Mouse (Mus musculus) MEL (cell line): Measurements from ENCODE around the gene Nxf3.

Experiments
- ELF1 ChIP-seq: IDR thresholded peaks from 2 replicates; pipeline ENCODE4 v1.6.1; 2014; ENCODE audit warnings: low read depth, mild to moderate bottlenecking, inconsistent platforms, low read length, improper control_type of control experiment, moderate library complexity
- EP300 ChIP-seq, 2 experiments: IDR thresholded peaks; 2 replicates each; pipeline ENCODE4 v1.6.1; 2011; ENCODE audit warnings: improper control_type of control experiment in 2 of 2, low read length in 2 of 2, low read depth in 1 of 2, mild to moderate bottlenecking in 1 of 2
- MYB ChIP-seq: IDR thresholded peaks from 2 replicates; pipeline ENCODE4 v1.6.1; 2011; ENCODE audit warnings: mild to moderate bottlenecking, low read depth, low read length, improper control_type of control experiment
- POLR2A ChIP-seq, 2 experiments: IDR thresholded peaks; 2 replicates each; pipeline ENCODE4 v1.6.1; 2011 to 2012; ENCODE audit warnings: low read length in 2 of 2, mild to moderate bottlenecking in 2 of 2, control low read depth in 1 of 2, improper control_type of control experiment in 1 of 2, low read depth in 1 of 2, moderate library complexity in 1 of 2; ENCODE audit not compliant: control insufficient read depth in 1 of 2, insufficient read depth in 1 of 2, poor library complexity in 1 of 2
- RCOR1 ChIP-seq: IDR thresholded peaks from 2 replicates; pipeline ENCODE4 v1.6.1; 2012; ENCODE audit warnings: low read depth, mild to moderate bottlenecking, inconsistent platforms, low read length, improper control_type of control experiment
- SMC3 ChIP-seq: IDR thresholded peaks from 2 replicates; pipeline ENCODE4 v1.6.1; 2011; ENCODE audit warnings: low read depth, low read length, improper control_type of control experiment
- TAL1 ChIP-seq: IDR thresholded peaks from 2 replicates; pipeline ENCODE4 v1.6.1; 2012; ENCODE audit warnings: mild to moderate bottlenecking, inconsistent platforms, low read length, moderate library complexity, mixed read lengths
- USF1 ChIP-seq: IDR thresholded peaks from 2 replicates; pipeline ENCODE4 v1.6.1; 2014; ENCODE audit warnings: low read depth, mild to moderate bottlenecking, inconsistent platforms, low read length, improper control_type of control experiment, moderate library complexity

DNA sequence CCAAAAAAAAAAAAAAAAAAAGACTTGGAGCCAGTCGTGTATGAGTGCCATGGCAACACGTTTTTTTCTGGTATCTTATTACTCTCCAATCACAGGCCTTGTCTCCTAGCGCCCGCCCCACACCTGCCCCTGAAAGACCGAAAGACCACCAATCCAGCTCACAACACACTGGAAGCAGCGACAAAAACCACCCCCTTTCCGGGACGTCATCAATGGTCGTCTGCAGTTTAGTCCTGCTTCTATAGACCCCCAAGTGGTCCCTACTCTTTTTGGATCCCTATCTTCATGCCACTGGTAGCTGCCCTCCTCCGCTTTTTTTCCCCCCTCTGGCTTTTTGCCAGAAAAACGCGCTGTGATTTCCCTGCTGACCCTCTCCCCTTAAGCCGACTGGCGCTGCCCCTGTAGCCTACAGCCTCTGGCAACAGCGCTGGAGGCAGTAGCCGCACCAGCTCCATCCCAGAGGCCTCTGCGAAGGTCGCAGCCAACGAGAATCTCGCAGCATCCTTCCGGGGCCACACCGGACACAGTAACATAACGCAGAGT lies 30.4 kb upstream of the Nxf3 start:
- TF ChIP-seq MYB = no peak
- TF ChIP-seq USF1 = no peak
- TF ChIP-seq POLR2A (IDR thresholded peaks at IDR 0.05; ENCODE audit: control insufficient read depth in 1 of 2, insufficient read depth in 1 of 2, low read depth in 1 of 2, low read length in 2 of 2, poor library complexity in 1 of 2) = no peak
- TF ChIP-seq EP300 (IDR thresholded peaks at IDR 0.05; ENCODE audit: low read depth in 1 of 2, low read length in 2 of 2) = no peak
- no peak for TF ChIP-seq RCOR1
- TF ChIP-seq TAL1 = no peak
- no peak for TF ChIP-seq SMC3
- no peak for TF ChIP-seq ELF1
